Mouse (Mus musculus): Measurements from ENCODE around the gene Grik4. TPM values are rescaled to one million over a fixed set of nuclear protein-coding genes. Genes with fewer than 3 reads are reported as not detected.
A peak's percentile ranks its signal among the peaks of the same experiment; 100 is the strongest.

Grik4 gene
- polyA plus RNA-seq, 1 experiment from 2014 or later: 0.13 TPM

DNA sequence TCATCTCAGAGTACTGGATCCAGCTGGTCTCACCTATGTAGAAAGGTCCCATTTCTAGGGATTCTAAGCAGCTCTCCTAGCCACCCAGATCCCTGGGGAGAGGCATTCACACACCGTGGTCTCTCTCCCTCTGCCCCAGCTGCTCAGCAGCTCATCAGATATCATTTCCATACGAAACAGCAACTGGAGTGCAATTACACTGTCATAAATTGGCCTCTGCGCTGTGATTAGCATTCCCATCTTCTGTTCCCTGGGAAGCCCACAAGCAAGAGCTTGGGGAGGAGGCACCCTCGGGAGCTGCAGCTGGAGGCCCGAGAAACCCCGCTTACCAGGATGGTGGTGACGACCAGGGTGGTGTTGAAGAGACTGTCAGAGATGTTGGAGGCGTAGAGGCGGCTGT is 346.8 kb downstream of the Grik4 start:
- DNase-seq (ENCODE audit: low spot score): no peak

DNA sequence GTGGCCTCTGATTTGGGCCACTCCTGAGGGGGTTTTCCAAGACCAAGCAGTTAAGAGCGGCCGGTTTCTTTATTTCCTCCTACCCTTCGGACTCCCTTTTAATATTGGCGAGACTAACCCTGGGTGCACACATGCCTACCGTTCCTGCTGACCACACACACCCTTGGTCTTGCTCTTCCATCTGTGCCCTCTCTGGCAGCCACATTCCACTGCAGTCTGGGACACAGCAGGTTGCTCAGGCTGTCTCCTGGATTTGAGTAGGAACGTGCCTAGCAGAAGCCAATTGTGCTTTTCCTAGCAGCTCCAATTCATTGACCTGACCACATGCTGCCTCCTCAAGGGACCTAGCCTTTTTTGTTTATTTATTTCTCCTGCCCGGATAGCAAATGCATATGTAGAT is 365.8 kb downstream of the Grik4 start:
- no peak for DNase-seq (ENCODE audit: low spot score)

DNA sequence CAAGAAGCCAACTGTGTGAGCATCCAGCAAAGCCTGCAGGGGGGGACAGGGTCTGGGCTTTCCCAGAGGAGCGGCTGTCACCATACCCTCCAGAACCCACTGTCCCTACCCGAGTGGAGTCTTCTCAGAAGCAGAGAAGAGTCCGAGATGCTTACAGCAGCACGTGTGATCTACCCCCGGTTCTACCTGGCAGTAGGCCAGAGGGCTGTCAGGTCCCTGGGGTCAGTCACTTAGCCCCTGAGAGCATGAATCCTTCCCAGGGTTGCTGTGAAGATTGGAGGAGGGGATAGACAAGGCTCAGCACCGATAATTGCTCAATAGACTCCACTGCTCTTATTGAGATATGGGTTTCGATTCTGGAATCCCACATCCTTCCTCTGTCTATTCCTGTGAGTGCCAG is 366.2 kb downstream of the Grik4 start:
- DNase-seq (ENCODE audit: low spot score): no peak

DNA sequence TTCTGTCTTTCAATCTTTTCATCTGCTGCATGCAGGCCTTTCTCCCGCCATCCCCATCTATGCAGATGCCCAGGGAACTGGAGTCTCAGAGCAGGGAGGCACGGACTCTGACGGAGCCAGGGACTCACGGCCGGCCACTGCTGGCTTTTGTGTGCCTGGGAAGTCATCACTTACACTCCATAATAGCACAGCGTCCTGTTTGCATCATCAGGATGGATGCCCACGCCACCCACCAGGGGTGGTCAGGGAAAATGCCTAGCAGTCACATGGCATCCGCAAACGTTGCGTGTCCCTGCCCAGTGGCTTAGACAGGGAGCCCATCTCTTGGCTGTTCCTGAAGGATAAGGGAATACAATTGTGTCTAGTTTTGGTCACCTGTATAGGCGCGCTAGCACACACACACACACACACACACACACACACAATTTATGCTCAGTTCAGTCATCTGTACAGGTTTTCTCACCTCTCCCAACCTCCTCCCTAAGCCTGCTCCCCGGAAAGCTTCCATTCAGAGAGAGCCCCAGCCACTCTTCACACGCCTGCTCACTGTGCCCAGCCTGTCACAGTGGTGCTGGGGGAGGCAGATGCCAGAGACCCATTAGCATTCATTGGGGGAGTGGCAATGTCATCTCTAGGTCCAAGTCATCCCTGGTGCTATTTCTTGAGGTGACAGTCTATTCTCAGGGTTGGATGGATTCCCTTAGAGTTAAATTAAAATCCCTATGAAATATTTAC is 370.5 kb downstream of the Grik4 start:
- no peak for DNase-seq (ENCODE audit: low spot score)

DNA sequence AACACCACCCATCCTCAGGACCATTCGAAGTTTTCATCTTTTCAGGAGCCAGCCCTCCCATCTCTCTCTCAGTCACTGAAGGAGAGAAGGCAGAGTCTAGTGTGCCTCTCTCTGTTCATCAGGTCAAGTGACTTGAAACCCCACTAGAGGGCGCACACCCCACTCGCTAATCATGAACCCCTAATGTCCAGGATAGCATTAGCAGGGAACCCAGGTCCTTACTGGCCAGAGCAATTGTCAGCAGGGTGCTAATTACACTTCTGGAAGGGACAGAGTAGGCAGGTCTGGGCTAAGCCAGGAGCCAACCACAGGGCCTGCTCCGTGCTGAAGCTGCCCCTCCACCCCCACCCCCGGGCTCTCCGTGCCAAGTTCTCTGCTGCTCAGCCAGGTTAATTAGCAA is 371.1 kb downstream of the Grik4 start:
- peak; percentile 28 for DNase-seq (ENCODE audit: low spot score)

DNA sequence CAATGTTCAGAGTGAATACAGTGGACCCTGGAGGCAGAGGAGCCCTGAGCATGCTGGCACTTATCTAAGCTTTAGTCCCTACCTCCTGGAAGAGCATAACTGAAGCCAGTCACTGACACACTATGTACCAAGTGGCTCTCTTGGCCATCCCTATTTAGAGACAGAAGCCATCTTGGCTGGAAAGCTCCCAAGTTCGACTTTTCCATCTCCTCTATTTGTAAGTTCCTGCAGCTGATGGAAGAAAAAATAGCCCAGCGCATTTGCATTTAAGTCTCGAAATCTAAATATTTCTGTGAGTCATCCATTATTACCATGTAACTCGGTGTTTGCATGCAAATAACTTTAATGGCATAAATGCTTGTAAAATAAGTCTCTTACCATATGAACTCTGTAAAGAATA is 378.4 kb downstream of the Grik4 start:
- DNase-seq (ENCODE audit: low spot score): no peak

DNA sequence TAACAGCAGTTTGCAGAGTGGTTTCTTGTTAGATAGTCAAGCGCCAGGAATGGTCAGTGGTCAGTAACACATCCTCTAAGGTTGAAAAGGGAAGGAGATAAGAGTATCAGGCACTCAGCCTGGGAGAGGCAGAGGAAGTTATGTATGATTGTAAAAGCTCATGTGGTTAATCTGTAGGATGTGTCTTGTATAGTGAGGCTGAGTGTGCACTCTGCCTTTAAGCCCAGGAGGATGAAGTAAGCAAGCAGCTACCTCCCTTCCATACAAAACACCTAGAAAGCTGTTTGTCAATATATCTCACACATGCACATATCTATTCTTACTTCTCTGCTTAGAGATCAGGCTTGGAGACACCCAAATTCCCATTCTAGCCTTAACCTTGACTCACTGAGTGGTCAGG is 389.1 kb downstream of the Grik4 start:
- DNase-seq (ENCODE audit: low spot score): no peak

DNA sequence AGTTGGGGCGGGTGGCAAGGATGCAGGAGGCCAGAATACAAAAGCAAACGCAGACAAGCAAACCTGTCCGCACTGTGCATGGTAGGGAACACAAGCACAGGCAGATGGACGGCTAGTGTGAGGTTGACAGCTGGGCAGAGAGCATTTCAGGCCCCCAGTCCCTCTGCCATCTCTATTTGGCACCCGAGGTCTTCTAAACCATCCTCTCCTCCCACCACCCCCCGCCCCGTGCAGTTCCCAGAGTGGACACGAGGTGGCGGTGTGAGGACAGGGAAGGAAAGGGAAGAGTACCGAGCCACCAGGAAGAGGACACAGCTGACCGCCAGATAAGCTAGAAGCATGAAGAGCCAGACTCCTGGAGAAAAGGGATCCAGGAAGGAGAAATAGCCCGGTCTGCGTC is 394.2 kb downstream of the Grik4 start:
- DNase-seq (ENCODE audit: low spot score): peak; percentile 69

DNA sequence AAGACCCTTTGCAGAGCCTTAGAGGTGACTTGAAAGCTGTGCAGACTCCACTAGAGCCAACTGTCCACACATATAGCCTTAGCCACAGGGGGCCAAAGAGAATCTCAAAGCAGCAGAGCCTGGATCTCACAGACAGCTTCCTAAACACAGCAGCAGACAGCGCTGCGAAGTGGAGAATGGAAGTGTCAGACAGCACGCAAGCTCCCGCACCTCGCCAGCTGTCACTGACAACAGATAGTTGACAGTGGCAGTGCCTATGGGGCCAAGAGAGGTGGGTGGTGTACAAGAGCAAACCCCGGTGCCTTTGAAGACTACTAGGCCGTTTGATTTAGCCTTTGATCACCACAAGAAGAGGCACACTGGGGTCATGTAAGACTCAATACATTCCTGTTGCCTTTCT is 395.3 kb downstream of the Grik4 start:
- peak; percentile 42 for DNase-seq (ENCODE audit: low spot score)

DNA sequence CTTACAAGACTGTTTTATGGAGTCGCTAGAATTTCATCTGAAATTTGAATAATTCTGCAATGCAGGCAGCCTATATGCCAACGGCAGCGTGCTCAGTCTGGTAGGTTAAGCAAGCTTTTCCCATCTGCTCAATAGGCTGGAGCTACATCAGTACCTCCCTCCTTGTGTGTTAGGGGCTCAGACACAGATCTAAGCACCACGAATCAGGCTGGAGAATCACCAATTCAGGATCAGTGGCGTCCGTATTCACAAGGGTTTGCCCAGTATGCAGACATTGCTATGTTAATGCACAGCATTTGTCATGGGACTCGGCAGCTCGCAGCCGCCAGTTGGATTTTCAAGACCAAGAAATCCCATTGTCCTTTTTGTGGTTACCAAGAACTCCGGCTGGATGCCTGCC is 399.8 kb downstream of the Grik4 start:
- no peak for DNase-seq (ENCODE audit: low spot score)

DNA sequence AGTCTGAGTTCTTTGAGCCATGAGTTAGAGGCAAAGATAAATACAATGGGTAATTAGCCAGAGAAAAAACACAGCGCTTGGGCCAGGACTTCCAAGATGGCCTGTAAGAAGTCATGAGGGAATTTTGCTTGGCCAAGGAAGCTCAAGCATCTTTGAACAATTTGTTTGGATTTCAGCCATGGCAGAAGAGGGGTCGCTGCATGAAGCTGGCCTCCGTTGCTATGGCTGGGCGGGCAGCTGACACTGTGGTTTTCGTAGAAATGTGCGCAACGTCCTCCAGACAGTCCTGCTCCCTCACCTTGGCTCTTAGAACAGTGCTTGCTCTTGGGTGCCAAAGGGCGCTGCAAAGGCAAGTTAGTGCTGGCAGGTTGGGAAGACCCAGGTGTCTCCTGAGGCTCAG is 410.8 kb downstream of the Grik4 start:
- no peak for DNase-seq (ENCODE audit: low spot score)

DNA sequence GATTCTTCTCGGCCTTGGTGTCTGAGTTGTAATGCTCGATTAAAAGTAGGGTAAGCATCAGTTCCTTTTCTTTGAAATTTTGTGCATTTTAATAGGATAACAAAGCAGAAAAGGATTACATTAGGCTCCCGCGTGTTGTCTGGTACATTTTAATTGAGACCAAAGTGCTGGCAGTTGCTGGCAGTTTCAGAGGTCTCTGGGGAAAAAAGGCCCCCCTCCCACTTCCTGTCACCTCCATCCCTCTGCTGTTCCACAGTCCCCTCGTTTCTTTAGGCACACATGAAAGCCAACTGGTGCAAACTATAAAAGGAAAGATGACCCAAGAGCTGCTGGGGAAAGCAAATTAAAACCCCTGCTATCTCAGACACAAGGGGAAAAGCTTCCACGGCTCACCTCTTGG is 411.3 kb downstream of the Grik4 start:
- DNase-seq (ENCODE audit: low spot score): peak; percentile 21

DNA sequence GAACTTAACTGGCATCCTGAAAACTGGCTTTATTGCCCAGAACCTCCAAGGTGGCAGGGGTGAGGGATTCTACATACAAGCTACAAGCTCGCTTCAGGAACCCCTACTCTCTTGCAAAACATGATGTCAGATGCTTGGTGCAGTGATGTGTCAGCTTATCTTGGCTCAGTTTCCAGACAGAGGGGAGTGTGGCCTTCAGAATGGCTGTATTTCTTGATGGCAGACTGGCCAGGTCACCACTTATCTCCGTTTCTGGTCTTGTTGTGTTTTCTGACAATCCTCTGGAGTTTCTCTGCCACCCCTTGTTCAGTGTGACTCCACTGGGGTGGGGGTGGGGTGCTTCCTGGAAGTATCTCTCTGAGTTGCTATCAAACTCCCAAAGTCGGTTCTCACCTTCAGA is 412.3 kb downstream of the Grik4 start:
- no peak for DNase-seq (ENCODE audit: low spot score)

DNA sequence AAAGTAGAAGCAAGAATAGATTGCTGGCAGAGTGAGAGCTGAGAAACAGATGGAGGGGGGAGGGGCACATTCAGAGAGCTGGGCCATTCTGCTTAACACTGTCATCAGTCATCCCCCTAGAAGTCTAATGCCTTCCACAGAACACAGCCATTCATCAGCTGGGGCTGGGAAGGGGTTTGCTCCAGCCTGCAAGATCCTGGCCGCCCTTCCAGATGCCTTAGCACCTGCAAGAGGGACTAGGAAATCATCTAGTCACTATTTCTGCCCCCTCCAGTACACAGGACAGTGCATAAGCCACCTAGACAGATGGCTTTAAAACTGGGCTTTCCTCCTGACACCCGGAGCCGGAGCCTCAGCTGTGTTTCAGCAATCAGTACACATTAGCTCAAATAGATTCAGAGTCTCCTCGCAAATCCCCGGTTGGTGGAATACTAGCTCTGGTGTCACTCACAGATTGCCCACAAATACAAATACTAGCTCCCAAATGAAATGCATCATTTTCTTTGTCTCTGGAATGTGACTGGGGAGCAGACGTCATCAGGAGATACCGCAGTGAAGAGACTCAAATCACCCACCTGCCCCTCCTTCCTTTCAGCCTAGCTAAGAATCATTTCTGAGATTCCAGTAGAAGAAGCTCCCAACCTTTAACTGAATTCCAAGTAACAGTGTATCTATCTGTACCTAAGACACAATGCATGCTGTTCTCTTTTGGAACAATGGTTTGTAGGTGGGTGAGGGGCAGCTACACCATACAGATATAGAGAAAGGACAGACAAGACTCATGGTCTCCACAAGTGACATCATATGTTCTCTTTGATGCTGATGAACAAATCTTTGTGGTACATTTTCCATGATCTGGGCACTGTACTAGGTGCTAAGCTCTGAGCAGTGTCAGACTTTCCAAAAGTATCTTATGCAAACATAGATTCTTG is 413.8 kb downstream of the Grik4 start:
- DNase-seq (ENCODE audit: low spot score): no peak

DNA sequence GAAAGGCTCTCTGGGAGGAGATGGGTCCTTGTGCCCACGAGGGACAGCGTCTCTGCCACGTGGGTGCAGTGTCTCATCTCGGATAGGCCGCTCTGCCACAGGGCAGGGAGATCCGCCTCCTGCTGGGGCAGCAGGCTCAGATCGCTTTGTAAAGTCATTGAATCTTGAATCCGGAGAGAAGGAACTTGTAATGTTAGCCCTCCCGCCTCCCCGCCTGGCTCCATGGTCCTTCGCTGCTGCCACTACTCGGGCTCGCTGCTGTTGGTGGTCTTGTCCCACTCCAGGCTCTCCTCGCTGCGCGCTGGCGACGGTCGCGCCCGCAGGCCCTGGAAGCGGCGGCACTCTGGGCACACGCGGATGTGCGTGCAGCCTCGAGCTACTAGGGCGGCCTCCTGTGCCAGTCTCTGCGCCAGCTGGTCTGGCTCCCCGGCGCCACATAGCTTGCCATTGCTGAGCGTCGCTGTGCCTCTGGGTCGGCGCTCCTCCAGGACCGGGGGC is 423.7 kb downstream of the Grik4 start:
- peak; percentile 62 for DNase-seq (ENCODE audit: low spot score)

DNA sequence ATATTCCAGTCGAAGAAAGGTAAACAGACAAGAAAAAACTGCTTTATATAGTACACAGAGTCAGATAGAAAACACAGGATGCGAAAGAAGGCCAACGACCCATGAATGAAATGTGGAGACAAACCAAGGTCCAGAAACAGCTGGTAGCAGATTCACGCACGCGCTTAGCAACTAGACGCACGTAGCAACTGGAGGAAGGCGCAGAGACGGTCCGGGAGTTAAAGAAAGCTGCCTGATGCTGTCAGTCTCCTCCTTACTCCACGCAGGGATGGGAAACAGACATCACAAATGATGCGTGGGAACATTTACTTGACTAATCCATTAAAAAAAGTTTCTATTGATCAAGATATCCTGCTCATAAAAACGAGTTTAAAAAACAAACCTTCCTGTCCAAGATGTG is 426.1 kb downstream of the Grik4 start:
- no peak for DNase-seq (ENCODE audit: low spot score)

DNA sequence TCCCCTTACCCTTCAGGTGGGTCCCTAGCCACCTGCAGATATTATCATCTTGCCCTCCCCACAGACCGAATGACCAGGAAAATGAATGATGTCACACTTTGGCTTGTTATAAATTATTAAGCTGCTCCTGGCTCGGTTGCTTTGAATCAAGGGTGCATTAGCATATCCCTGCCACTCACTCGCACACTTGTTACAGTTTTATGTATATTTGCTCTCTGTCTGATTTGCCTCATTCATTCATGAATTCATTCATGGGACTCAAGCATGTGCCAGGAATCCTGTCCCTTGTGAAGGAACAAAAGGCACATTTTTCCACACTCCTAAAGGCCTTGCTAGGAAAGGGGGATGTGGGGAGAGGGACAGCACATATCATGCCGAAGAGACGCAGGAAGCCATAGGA is 431.1 kb downstream of the Grik4 start:
- DNase-seq (ENCODE audit: low spot score): no peak

DNA sequence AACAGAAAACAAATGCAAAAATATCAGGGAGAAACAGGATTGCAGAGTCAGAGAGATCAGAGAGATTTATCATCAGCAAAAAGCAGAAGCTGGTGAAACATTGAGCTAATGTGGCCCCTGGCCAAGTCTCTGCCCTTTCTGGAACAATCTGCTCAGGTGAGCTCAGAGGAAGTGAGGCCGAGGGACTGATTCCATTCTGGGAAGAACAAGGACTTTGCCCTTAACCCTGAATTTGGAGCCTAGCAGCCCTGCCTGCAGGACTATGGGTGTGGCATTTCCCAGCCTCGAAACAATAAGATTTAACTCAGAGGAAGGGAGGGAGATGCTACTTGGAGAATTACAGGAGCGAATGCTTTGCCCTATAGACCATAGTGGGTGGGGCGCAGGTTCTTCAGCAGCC is 432.0 kb downstream of the Grik4 start:
- DNase-seq (ENCODE audit: low spot score): no peak

DNA sequence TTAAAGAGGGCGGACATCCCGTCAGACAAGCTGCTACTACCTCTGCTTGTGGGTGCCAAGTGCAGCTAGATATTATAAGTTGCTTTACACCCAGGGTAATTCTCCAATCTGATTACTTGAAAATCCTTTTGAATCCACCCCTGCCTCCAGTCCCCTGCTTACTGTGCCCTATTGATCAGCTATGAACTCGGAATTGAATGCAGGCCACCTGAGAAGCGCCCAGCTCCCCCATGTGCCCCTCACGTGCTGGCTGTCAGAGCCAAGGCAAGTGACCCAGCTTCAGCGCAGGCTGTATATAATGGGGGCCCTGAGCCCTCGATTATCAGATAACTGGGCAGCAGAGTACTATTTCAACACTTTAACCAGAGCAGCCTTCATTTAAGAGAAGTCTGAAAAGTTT is 436.1 kb downstream of the Grik4 start:
- no peak for DNase-seq (ENCODE audit: low spot score)

DNA sequence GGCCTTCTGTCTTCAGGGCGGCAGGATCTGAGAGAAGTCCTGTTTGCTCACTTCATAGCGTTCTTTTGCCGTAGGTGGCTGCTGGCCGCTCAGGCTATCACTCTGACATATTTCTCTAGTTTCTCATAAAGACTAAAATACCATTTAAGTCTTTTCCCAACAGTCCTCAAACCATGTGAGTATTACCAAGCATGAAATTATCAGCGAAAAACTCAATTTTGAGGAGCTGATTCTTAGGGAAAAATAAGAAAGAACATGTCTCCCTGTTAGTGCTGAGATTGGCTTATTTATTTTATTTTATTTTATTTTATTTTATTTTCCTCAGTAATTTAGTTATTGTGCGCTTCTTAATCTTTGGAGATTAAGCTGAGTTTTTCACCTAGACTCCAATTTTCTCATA is 436.6 kb downstream of the Grik4 start, which contains the start of gene Tbcel:
Tbcel (minus strand) TSS at position 101 of the 400 bp plus-strand sequence.
- DNase-seq (ENCODE audit: low spot score): no peak

DNA sequence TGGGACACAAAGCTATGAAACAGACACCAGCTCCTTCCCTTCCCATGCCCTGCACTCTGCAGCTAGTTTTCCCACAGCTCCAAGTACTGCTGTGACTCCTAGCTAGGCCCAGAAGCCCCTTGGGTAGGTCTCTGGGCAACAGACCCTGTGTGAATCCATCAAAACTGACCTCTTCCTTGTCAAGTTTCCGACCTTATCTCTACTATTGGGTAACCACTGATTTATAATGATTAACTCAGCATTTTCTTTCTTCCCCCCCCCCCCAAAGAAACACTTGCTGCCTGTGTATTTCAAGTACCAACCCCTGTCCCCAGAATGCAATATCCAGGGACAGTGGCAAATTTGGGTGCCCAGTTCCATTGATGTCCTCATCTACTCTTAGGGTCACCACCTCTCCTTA is 437.3 kb downstream of the Grik4 start:
- no peak for DNase-seq (ENCODE audit: low spot score)

DNA sequence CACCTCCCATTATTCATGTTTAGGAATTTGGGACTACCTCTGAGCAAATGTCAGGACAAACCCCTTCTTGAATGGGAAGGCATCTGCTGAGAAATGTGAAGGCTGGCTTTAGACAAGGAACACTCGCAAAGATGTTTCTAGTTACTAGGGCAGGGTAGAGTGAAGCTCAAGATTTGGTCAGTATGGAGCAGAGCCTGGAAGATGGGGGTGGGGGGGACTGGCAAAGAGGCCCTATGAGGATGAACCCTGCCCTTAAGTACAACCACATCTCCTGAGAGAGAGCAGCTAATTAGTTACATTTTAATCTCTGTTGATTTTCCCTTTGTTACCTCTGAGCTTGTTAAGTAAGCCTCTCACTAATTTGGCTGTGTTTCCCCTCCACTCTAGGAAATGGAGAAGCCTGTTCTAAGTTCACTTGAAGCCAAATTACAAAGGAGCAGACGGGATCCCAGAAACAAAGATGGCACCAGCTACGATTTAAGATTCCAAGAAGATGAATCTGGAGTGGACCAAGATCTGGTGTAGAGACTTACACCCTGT is 439.3 kb downstream of the Grik4 start:
- no peak for DNase-seq (ENCODE audit: low spot score)
